Mouse (Mus musculus) neutrophil, adult 5-6 weeks (primary cell): ENCODE results near the gene Trappc1. TPM values are rescaled to one million over a fixed set of nuclear protein-coding genes. Genes with fewer than 3 reads are reported as not detected.
A peak's percentile ranks its signal among the peaks of the same experiment; 100 is the strongest.

Experiments used
- ATAC-seq: fragments of 151-379, 151-347 bp; 2 replicates; pipeline ENCODE4 v1.8.0; 2017; ENCODE audit warnings: mild to moderate bottlenecking, moderate TSS enrichment; ENCODE audit not compliant: insufficient number of reproducible peaks, poor library complexity, low FRiP score, severe bottlenecking; ENCODE audit errors: extremely low read depth
- total RNA-seq: library from RNA; stranded (forward); fragments of 200-1000 nt; gene quantifications from 2 replicates; pipeline ENCODE4 v1.2.3, GENCODE M21; 2017

The Trappc1 gene
- total RNA-seq, 1 experiment from 2014 or later: 34.7 TPM

DNA sequence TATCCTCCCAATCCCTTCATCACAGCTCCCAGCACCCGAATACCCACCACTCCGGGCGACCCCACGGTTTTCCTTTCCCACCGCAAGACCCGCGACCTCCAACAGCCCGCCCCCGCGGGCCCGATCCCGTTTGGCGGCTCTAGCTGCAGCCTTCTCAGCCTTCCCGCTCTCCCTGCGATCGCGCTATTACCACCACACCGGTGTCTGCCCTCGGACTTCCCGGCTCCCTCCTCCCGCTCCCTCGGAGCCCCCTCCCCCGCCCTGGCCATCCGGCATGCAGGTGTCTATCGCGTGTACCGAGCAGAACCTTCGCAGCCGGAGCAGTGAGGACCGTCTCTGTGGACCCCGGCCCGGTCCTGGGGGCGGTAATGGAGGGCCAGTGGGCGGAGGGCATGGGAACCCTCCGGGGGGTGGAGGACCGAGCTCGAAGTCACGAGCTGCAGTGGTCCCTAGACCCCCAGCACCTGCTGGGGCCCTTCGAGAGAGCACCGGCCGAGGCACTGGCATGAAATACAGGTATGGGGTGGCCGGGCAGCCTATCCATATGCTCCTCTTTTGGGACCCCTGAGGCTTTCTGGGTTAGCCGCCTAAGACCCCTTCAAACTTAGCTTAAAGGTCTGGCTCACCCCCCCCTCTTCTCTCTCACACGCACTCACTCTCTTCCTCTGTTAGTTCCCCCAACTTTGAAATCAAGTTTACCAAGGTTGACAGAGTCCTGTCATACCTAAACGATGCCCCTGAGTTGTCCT, 2.8 kb downstream of the Trappc1 start:
- no peak for ATAC-seq

DNA sequence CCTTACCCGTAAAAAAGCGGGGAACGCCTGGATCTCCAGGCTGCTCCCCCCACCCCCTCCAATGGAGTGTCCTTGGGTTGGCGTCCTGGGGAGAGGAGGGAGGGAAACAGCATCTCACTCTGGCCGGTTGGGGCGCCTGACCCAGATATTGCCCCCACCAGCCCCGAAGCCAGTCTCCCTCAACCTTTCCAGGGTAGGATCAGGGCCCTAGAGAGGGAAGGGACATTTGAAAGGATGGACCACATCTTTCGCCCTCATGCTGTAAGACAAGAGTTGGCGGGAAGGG, 3.3 kb downstream of the Trappc1 start:
- no peak for ATAC-seq

DNA sequence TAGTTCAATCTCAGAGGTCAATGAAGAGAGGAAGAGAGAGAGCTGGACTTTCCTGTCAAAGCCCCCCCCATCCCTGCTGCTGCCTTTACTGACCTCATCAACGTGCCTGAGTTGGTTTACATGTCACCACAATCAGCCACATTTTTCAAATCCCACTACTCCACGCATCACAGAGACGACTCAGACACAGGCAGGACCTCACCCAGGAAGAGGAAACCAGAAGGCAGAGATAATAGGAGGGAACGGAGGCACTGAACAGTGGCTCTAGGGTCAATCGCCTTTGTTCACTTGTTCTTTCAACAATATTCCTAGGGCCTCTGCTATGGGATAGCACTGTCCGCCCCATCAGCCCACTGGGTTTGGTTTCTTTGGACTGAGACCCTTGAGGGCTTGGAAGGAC, 3.9 kb downstream of the Trappc1 start:
- no peak for ATAC-seq

DNA sequence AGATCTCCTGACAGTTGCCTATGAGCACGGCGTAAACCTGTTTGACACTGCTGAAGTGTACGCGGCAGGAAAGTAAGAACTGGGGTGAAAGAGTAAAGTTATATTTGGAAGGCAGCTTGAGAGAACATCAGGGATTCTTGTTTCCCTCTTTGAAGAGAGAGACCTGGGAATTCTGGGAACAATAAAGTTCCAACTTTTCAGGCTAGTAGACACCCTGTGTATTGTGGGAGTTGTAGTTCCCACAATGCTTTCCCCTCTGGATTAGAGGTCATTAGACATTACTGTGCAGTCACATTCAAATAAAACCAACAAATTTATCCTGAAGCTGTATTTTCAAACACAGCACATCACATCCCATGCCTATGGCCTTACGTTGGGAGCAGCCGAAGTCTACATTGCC, 4.7 kb downstream of the Trappc1 start:
- ATAC-seq: no peak

DNA sequence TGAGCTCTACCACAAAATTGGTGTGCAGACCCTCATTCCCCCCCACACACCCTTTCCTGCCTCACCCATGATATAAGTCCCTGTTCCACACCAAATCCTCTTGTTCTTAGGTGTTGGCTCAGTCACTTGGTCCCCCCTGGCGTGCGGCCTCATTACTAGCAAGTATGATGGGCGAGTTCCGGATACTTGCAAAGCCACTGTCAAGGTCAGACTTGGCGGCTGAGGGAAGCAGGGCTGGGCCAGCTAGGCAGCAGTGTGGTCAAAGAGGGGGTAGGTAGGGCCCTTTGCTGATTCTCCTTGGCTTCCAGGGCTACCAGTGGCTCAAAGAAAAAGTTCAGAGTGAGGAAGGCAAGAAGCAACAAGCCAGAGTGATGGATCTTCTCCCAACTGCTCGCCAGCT, 7.4 kb downstream of the Trappc1 start:
- ATAC-seq: no peak

DNA sequence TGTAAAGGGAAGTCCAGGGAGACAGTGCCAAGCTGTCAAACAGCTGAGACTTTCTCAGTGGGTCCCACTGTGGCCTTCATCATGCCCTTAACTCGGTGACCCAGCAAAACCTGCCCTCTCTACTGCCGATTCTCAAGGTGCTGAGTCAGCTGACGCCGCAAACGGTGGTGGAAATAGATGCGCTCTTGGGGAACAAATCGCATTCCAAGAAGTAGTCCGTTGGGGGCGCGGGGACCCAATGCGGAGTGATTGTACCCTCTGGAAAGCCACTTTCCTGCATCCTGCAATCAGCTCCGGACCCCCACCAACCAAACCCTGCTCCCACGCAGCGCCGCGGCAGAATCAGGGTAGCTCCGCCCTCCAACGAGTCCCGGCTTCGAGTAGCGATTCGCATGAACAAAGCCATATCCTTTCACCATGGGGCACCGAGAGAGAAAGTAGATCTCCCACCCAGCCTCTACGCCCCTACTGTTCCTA, 8.2 kb downstream of the Trappc1 start:
- ATAC-seq: peak; percentile 69

DNA sequence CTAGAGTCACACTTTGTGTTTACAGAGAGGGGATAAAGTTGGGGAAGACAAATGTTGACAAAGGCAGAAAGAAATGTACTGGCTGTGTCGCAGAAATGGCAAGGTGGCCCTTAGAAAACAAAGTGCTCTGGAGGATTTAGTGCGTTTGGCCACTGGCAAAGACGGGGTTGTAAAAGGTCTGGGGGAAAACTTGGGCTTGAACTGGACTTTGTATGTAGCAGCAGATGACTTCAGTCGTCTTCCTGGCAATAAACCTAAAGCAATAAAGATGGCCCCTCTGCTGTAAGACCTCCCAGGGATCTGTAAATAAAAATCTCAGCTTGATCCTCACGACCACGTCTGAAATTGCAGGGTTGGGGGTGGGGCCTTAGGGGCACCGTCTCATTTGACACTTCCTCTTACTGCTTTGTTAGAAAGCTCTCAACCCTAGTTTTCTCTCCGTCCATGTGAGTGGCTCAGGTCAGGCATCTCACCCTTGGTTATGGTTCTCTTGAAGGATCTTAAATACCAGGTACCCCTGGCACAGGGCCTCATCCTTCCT, 9.0 kb downstream of the Trappc1 start:
- no peak for ATAC-seq

DNA sequence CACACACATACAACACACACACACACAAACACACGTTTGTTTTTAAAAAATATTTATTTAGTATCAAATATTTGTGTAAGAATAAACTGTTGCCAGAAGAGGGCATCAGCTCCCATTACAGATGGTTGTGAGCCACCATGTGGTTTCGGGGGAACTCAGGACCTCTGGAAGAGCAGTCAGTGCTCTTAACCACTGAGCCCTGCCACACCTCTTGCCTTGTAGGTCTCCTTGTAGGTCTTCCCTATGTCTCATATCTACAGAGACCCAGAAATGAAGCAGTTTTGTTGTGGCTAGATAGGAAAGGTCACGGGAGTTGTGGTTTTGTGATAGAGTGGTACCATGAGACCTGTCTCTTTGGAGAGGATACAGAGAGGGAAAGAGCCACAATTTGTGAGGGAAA, 10.1 kb downstream of the Trappc1 start:
- no peak for ATAC-seq

DNA sequence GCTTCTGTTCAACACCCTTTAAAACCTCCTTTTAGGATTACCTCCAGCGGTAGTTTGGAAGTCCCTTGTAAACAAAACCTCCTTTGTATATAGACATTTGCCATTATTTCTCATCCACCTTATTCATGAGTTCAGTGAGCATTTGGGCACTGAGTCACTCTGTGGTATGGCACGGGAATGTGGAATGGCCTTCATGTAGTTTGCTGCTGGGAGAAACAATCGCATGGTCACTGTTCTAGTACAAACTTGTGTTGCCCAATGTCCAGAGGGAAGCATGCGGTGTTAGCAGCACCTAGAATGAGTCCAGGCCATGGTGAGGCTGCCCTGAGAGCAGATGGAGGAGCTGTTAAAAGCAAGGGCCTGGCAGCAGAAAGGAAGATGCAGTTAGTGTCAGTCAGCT, 11.0 kb downstream of the Trappc1 start:
- no peak for ATAC-seq

DNA sequence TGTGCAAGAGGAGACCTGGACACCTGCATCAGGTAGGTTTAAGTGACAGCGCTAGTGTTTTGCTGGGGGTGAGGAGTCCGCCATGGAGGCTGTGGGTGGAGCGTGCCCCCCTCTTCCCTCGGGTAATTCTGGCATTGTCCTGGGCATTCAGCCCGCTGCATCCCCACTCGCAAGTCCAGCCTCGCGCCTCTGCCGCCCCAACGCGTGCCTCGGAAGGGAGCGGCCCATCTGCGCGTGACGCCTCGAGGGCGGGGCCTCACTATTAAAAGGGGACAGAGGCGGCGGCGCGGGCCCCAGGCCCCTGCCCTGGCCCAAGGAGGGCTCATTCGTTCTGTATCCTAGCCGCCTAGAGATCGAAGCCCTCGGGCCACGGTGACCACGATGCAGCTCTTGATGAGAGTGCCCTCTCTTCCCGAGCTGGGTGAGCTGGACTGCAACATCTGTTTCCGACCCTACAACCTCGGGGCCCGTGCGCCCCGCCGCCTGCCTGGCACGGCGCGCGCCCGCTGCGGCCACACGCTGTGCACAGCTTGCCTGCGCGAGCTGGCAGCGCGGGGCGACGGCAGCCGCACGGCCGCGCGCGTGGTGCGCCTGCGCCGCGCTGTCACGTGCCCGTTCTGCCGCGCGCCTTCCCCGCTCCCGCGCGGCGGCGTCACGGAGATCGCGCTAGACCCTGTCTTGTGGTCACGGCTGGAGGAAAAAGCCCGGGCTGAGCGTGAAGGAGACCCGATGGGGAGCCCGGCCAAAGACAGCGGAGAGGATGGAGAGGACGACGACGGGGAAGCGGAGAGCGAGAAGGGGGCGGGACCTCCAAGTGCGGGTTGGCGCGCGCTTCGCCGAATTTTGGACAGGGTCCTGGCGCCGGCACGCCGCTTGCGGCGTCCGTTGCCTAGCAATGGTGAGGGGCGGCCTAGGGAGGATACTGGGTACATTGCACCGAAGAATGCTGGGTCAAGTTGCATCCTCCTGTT, 16.7 kb downstream of the Trappc1 start, which contains the start of gene Rnf227:
Gene Rnf227 (plus strand): TSS at position 301 of the 971 bp plus-strand sequence.
- ATAC-seq: peak; percentile 21; the same call in 1 of the 2 replicates

DNA sequence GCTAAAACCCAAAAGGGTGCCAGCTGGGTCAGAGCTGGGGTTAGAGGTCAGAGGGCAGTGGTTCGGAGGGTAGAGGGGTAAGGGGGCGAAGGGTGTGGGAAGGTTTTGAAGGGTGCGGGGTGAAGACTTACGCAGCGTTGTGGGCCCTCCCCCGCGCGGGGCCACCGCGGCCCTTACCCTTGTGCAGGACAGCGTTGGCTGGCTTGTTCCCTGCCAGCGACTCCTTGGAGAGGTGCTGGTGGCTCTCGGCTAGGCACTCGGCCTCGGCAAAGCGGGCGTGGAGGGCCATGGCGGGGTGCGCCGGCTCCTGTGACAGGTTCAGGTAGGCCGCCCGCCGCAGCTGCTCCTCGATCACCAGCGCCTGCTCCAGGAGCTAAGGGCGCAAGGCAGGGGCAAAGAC, 22.7 kb downstream of the Trappc1 start:
- no peak for ATAC-seq

DNA sequence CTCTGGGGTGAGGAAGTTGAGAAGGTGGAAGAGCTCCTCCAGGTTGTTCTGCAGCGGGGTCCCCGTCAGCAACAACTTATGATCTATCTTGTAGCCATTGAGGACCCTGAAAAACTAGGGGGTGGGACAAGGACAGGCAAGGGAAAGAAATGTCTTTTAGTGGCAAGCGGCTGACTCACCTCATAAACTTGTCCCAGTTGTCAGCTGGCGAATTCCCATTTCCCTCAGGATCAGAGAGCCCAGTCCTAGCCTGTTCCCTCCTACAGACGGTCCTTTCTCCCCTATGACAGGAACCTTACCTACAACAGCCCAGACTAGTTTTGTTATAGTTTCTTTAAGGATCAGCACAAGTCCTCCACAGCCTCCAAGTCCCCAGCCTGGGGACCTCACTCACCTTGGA, 32.8 kb downstream of the Trappc1 start:
- ATAC-seq: no peak

DNA sequence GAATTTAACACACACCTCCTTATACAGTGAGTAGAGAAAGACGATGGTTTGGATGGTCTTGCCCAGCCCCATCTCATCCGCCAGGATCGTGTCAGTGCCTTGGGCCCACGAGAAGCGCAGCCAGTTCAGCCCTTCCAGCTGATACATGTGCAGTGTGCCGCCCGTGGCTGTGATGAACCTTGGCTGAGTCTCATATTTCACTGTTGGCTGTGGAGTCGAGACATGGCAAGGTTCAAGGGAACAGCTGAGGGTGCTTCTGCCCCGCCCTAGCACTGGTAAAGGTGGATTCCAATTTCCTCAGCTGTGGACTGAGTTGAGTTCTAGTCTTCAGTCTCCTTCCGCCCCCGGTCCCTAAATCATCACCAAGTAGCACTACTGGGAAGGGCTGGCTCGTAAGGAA, 33.9 kb downstream of the Trappc1 start:
- no peak for ATAC-seq

DNA sequence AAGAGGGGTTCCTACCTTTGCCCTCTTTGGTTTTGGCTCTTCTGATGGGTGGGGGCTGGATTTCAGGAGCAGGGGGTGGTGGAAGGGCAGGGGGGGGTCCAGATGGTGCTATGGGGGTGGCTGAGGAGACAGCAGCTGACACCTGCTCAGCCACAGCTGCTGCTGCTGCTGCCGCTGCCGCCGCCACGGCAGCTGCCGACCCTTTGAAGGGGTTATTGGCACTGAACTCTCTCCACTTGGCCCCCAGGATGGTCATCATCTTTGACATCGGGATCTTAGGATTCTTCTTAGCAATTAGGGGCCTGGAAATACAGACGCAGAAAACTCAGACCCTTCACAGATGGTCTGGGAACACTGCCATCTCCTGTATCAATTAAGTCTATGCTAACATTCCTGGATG, 38.2 kb downstream of the Trappc1 start:
- ATAC-seq: no peak

DNA sequence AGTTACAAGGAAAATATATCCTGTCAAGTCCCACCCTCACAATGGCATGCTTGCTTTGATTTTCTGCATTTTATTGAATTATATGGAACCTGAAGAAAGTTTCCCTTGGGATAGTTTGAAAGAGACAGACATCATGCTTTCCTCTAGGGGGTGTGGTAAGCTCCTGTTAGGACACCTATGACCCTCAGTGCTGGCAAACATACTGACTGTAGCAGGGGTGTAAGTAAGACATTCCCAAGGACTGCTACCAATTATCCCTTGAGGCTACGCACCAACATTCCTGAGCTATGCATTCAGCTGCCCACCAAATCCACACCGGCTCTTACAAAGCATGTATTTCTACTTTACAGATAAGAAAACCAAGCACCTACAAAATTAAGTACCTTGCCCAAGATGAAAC, 38.7 kb downstream of the Trappc1 start:
- ATAC-seq: no peak

DNA sequence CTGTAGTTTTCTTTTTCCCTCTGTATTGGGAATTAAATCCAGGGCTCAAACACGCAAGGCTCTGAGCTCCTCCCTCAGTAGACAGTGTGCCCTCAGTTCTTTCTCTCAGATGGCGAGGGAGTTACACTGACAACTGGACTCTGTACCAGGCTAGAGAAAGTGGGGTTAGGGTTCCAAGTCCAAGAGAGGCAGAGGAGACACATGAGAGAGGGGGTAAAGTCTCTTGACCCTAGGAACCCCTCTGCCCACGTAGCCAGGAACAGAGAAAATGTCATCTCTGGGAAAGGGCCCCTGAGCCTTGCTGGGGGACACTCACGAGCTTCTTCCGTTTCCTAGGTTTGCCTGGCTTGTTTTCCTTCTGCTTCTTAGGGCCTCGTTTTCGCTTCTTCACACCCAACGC, 40.6 kb downstream of the Trappc1 start:
- ATAC-seq: no peak

DNA sequence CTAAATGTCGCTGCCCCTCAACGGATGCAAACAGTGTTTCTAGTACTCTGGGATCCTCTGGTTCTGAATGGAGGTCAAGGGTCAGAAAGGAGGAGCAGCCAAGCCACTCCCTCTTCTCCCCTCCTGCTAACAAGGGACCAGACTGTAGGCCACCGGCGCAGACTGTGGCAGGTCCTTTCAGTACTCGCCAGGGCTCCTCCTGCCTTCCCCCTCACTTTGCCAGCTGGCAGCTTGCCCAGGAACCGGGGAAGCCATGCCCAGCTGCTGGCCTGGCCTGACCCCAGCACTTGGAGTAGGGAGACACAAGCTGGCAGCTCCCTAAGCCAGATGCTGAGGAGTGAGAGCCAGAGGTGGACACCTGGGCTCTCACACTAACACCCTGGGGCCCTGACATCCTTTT, 41.1 kb downstream of the Trappc1 start:
- ATAC-seq: no peak

DNA sequence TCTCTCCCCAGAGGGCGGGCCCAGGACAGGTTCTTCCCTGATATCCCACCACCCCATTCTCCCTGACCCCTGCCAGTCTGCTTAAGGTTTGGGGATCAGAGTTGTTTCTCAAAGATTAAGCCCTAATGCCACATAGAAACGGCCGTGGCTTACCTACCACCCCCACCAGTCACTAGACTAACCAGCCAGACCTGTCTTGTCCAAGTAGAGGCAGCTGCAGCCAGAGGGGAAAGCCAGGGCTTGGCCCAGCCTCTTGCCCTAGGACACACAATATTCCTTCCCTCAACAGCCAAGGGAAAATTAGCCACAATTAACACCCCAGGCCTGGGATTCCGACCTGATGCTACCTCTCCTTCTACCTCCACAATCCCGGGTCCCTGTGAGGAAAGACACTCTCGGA, 41.9 kb downstream of the Trappc1 start:
- ATAC-seq: no peak

DNA sequence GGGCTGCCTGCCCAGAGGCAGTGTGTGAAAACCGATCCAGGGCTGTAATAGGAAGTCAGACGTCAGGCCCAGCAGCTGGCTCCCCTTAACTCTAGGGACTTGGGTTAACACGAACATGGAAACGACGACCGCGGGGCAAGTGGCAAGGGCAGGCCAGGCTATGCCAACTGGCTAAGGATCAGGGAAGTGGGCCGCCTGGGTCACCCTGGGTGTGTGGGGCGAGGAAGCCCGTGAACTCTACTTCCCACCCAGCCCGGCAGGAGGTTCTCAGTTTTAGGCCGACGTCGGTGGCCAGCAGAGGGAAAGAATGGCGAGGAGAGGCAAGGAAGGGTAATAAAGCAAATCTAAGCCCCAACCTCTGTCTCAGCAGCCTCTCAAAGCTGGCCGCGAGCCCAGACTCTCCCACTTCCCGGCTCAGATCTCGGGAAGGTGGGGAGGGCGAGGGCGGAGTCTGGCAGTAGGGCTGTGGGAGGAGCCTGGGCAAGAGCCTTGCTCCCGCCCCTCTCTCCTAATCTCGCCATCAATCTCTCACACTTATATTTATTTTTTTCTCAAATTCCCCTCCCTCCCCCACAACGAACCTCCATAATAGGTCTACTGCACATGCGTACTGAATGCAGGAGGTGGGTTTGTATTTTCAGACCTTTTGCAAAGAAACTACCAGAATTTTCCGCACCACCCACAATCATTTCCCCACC, 42.5 kb downstream of the Trappc1 start:
- ATAC-seq: peak; percentile 60
